Mouse (Mus musculus) embryo, embryonic 9.5 days (tissue): ENCODE data around the gene Ush2a.

ENCODE experiments used
- DNase-seq: peaks from one replicate; pipeline ENCODE4 v3.0.0-alpha.2; 2017; ENCODE audit errors: extremely low spot score

Gene Ush2a

GRCm38 (mm10) chr1:189007239-189007979, 745.6 kb downstream of the Ush2a start, which contains the start of gene Kctd3:
Gene Kctd3 (minus strand): TSS chr1:189007841.
- DNase-seq: peak; percentile 97

- no peak for DNase-seq
Observed at GRCm38 (mm10) chr1:189007980-189008324, 746.1 kb downstream of the Ush2a start.

GRCm38 (mm10) chr1:189010671-189011070, 748.8 kb downstream of the Ush2a start:
- no peak for DNase-seq

- no peak for DNase-seq
Observed at GRCm38 (mm10) chr1:189012846-189013586, 751.2 kb downstream of the Ush2a start.

- DNase-seq: no peak
Observed at GRCm38 (mm10) chr1:189013587-189013921, 751.7 kb downstream of the Ush2a start.
